Mouse (Mus musculus) brain, embryonic 14.5 days (tissue): ENCODE data around the gene Gpr35.

Experiments
- CTCF ChIP-seq: fragments of 200-500 bp; IDR thresholded peaks from 2 replicates; pipeline ENCODE4 v1.5.1; 2012; ENCODE audit warnings: inconsistent platforms, mild to moderate bottlenecking, moderate library complexity, borderline replicate concordance; ENCODE audit not compliant: insufficient read depth, insufficient read length; ENCODE audit errors: extremely low read depth
- POLR2A ChIP-seq: fragments of 200-500 bp; IDR thresholded peaks from 2 replicates; pipeline ENCODE4 v1.6.1; 2012; ENCODE audit warnings: mild to moderate bottlenecking, inconsistent platforms, borderline replicate concordance; ENCODE audit not compliant: poor library complexity, insufficient read depth, insufficient read length, severe bottlenecking; ENCODE audit errors: extremely low read depth

GRCm38 (mm10) chr1:92914239-92914638 is 36.4 kb upstream of the Gpr35 start:
- TF ChIP-seq CTCF (no peak), POLR2A (no peak)
